Mouse (Mus musculus): ENCODE results near the gene Parva. TPM values are rescaled to one million over a fixed set of nuclear protein-coding genes. Genes with fewer than 3 reads are reported as not detected.

Parva gene
- total RNA-seq, 2 experiments from 2014 or later, result 48.0 to 51.9 TPM

DNA sequence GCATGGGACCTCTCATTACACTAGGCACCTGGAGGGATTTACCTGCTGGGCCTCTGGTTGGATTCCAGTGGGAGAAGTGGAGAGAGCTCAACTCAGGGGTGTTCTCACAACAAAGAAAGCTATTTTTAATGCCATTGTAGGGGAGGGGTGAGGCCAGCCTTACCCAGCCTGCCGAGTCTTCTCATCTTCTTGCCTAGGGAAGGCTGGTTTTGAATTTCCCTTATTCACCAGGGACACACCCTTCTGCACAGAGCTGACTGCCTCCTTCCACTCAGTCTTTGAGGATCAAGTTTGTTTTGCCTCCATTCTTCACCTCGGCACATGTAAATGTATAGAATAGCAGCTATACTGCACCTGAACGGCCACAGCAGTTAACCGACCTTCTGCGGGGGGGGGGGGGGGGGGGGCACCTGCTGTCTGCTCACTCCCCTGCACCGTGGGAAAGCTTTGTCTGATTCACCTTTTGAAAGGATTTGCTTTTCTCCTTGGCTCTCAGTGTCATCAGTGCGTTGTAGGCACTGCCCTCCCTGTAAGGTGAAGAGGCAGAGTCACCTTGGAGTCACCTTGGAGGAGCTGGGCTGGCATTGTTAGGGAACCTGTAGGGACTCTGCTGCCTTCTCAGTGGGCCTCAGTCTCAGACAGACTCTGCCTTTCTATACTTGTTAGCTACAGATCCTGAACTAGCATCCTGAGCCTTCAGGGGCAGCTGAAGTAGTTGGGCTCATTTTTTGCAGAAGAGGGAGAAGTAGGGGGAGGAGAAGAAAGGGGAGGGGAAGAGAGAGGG, 10.4 kb upstream of the Parva start:
- intact Hi-C loops (cut with DNase I), result no loop called here
- DNase-seq (ENCODE audit: low spot score in 2 of 2), result no peak

DNA sequence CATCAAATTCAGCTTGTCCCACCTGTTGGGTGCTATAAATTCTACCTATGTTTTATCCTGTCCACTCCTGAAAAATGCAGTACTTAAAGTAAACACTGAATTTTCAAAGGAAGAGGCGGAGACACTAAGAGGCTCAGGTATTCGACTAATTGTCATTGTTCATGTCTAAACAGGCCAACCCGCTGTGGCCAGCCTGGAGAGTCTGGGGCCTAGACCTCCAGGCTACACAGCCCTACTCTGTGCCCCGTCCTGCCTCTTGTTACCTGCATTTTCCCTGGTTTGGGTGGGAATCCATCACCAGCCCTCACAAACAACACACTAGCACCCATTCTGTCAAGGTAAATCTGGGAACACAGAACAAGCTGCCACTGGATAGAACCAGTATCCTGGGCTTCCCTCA, 9.7 kb upstream of the Parva start:
- no peak for DNase-seq (ENCODE audit: low spot score in 2 of 2)
- intact Hi-C loops (cut with DNase I), result no loop called here

DNA sequence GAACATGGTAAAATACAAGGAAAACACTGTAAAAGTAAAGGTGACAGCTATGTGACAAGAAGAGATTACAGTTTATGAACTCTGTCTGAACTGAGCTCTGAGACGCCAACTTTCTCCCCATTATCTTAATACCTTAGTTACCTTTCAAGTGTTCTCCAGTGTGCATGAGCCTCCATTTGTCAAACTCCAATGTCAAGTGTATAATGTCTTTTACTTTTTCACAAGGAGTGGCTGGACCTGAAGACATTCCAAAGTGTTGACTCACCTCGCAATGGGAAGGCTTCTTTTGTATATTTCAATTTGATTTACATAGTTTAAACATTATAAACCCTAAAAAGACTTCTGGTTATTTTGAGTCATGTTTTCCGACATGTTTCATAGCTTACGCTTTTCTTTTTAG, 3.9 kb upstream of the Parva start:
- DNase-seq (ENCODE audit: low spot score in 2 of 2), result no peak
- intact Hi-C loops (cut with DNase I), result no loop called here

GRCm38 (mm10) chr7:112426811-112427210, 494 bp upstream of the Parva start:
- intact Hi-C loops (cut with DNase I), result no loop called here
- no peak for DNase-seq (ENCODE audit: low spot score in 2 of 2)

- intact Hi-C loops (cut with DNase I), result no loop called here
- DNase-seq (ENCODE audit: low spot score in 2 of 2), result peak; percentile 63 to 65
Observed at GRCm38 (mm10) chr7:112428158-112428535, 842 bp downstream of the Parva start.

GRCm38 (mm10) chr7:112439846-112440245, 12.5 kb downstream of the Parva start:
- no peak for DNase-seq (ENCODE audit: low spot score in 2 of 2)
- intact Hi-C loops (cut with DNase I), result no loop called here

- intact Hi-C loops (cut with DNase I), result no loop called here
- DNase-seq (ENCODE audit: low spot score in 2 of 2), result no peak
Observed at GRCm38 (mm10) chr7:112444152-112444984, 17.1 kb downstream of the Parva start.

GRCm38 (mm10) chr7:112444985-112445367, 17.7 kb downstream of the Parva start:
- intact Hi-C loops (cut with DNase I), result no loop called here
- DNase-seq (ENCODE audit: low spot score in 2 of 2), result no peak

- DNase-seq (ENCODE audit: low spot score in 2 of 2), result no peak
- intact Hi-C loops (cut with DNase I), result no loop called here
Observed at GRCm38 (mm10) chr7:112446498-112446897, 19.2 kb downstream of the Parva start.

- DNase-seq (ENCODE audit: low spot score in 2 of 2), result no peak
- intact Hi-C loops (cut with DNase I), result no loop called here
Observed at GRCm38 (mm10) chr7:112449954-112450700, 22.8 kb downstream of the Parva start.

- no peak for DNase-seq (ENCODE audit: low spot score in 2 of 2)
- intact Hi-C loops (cut with DNase I), result no loop called here
Observed at GRCm38 (mm10) chr7:112452471-112452870, 25.2 kb downstream of the Parva start.

- intact Hi-C loops (cut with DNase I), result no loop called here
- DNase-seq (ENCODE audit: low spot score in 2 of 2), result no peak
Observed at GRCm38 (mm10) chr7:112453805-112454214, 26.5 kb downstream of the Parva start.

DNA sequence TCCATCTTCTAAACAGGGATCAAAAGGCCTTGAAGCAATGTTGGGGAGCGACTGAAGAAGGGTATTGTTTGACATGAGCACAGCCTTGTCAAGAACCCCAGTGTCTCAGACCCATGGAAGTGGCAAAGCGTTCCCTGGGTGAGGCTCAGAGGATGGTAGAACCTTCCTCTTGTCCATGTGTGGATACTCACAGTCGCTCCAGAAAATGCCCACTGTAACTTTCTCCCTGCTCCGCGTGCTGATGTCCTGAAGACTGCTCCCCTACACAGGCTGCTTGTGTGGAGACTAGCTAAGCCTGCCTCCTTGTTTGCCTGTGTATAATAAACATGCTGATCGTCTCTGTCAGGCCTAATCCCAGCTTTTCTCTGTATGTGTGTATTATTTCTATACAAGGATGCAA, 27.1 kb downstream of the Parva start:
- DNase-seq (ENCODE audit: low spot score in 2 of 2), result no peak
- intact Hi-C loops (cut with DNase I), result no loop called here

DNA sequence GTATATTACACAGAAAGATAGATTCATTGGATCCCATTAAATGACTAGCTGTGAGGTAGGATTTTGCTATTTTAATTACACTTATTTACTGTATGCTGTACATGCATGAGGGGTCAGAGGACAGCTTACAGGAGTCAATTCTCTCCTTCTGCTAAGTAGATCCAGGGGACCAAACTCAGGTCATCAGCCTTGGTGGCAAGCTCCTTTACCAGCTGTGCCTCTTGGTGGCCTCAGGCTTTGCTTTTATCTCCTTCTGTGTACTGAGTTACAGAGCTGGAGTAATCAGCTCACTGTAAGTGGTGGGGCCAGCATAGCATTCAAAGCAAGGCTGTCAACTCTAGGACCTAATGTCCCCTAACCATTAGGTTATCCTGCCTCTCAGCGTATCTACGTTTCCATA, 27.6 kb downstream of the Parva start:
- intact Hi-C loops (cut with DNase I), result no loop called here
- DNase-seq (ENCODE audit: low spot score in 2 of 2), result no peak

DNA sequence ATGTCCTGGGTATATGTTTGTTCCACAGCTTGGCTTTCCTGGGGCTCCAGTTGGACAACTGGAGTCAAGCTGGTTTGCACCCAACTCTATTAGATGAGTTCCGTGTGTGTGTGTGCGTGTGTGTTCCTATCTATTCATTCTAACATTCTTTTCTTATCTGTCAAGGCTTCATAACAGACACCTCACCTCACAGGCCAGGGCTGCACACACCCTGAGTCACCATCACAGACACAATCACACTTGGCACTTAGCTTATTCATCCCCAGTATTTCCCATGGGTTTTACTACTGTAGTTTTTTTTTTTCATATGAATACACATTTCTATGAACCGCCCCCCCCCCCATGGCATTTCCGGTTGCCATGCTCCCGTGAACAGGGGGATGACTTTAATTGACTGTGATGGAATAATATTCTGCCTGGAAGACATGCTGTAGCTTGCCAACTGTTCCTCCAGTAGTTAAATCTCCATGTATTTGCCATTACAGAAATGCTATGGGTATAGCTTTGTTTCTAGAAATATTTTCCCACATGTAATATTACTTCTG, 28.3 kb downstream of the Parva start:
- intact Hi-C loops (cut with DNase I), result no loop called here
- DNase-seq (ENCODE audit: low spot score in 2 of 2), result no peak

- DNase-seq (ENCODE audit: low spot score in 2 of 2), result no peak
- intact Hi-C loops (cut with DNase I), result no loop called here
Observed at GRCm38 (mm10) chr7:112457373-112457772, 30.1 kb downstream of the Parva start.

DNA sequence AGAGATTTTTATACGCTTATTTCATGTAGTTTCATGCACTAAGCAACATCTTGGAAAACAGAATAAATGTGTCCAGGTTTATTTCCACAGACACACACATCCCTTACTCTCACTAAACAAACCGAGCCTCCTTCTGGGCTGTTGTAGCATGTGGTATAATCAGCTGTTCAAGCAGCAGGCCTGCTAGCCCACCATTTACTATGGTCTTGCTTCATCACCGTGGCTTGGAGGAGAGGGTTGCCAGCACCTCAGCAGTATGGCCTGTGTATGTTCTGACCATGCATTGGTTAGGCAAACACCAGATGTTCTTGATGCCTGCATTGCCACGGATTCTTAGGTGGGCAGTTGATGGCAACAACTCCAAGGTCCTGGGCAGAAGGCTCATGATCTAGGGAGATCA, 30.6 kb downstream of the Parva start:
- intact Hi-C loops (cut with DNase I), result no loop called here
- no peak for DNase-seq (ENCODE audit: low spot score in 2 of 2)

- intact Hi-C loops (cut with DNase I), result no loop called here
- no peak for DNase-seq (ENCODE audit: low spot score in 2 of 2)
Observed at GRCm38 (mm10) chr7:112458440-112458839, 31.1 kb downstream of the Parva start.

- DNase-seq (ENCODE audit: low spot score in 2 of 2), result no peak
- intact Hi-C loops (cut with DNase I), result no loop called here
Observed at GRCm38 (mm10) chr7:112463074-112463473, 35.8 kb downstream of the Parva start.

DNA sequence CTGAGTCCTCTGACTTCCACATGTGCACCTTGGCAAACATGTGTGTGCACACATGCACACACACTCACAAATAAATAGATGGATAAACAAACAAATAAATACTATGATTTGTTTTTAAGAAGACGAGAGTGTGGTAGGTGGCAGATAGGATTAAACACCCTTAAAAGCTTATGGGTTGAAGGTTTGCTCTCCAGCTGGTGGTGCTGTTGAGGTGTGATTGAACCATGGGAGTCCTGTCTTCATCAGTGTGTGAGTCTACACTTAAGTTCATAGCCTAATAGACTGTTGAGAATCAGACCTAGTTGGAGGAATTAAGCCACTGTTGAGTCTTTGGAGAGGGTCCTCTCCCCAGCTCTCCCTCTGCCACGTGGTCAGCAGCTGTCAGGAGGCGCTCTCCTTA, 38.6 kb downstream of the Parva start:
- intact Hi-C loops (cut with DNase I), result no loop called here
- no peak for DNase-seq (ENCODE audit: low spot score in 2 of 2)

All from left cerebral cortex, postnatal 14 days (tissue).